Mouse (Mus musculus) heart, embryonic 14.5 days (tissue): Measurements from ENCODE around the gene Tmem50b. TPM values are rescaled to one million over a fixed set of nuclear protein-coding genes. Genes with fewer than 3 reads are reported as not detected.

ENCODE experiments used
- ATAC-seq: fragments of 200-750 bp; cut with Nextera tagmentation; 2 replicates; pipeline ENCODE4 v1.8.0; 2017; ENCODE audit warnings: low read depth, moderate TSS enrichment; ENCODE audit not compliant: insufficient number of reproducible peaks, insufficient read depth, low FRiP score
- H3K27ac ChIP-seq, 2 experiments: fragments of 200-500 bp in 1 of 2; fragments of 300-500 bp in 1 of 2; sonication (generic) in 1 of 2; replicated peaks in 1 of 2; 2 replicates each; pipeline ENCODE4 v1.5.1; 2012 to 2014; ENCODE audit warnings: low read depth in 2 of 2, low read length in 2 of 2, control low read depth in 1 of 2, mild to moderate bottlenecking in 1 of 2, mixed read lengths in 1 of 2; ENCODE audit not compliant: control insufficient read depth in 1 of 2, insufficient read depth in 1 of 2
- H3K27me3 ChIP-seq: fragments of 300-500 bp; sonication (generic); 2 replicates; pipeline ENCODE4 v1.6.1; 2014; ENCODE audit warnings: mild to moderate bottlenecking, low read length, control low read depth; ENCODE audit not compliant: control insufficient read depth, insufficient read depth
- H3K36me3 ChIP-seq: fragments of 300-500 bp; sonication (generic); 2 replicates; pipeline ENCODE4 v1.6.1; 2014; ENCODE audit warnings: mild to moderate bottlenecking, control low read depth, low read length, mixed read lengths; ENCODE audit not compliant: control insufficient read depth, insufficient read depth
- H3K4me1 ChIP-seq, 2 experiments: fragments of 200-500 bp in 1 of 2; fragments of 300-500 bp in 1 of 2; sonication (generic) in 1 of 2; 2 replicates each; pipeline ENCODE4 v1.6.1; 2012 to 2014; ENCODE audit warnings: low read length in 2 of 2, control low read depth in 1 of 2, mixed read lengths in 1 of 2; ENCODE audit not compliant: control insufficient read depth in 2 of 2, insufficient read depth in 2 of 2
- H3K4me2 ChIP-seq: fragments of 300-500 bp; sonication (generic); 2 replicates; pipeline ENCODE4 v1.6.1; 2014; ENCODE audit warnings: mild to moderate bottlenecking, low read length
- H3K4me3 ChIP-seq, 2 experiments: fragments of 200-500 bp in 1 of 2; fragments of 300-500 bp in 1 of 2; sonication (generic) in 1 of 2; 2 replicates each; pipeline ENCODE4 v1.5.1; 2012 to 2014; ENCODE audit warnings: low read length in 2 of 2, mild to moderate bottlenecking in 2 of 2, control low read depth in 1 of 2, low read depth in 1 of 2, moderate library complexity in 1 of 2; ENCODE audit not compliant: control insufficient read depth in 1 of 2, insufficient read depth in 1 of 2
- H3K9ac ChIP-seq: fragments of 300-500 bp; sonication (generic); 2 replicates; pipeline ENCODE4 v1.6.1; 2014; ENCODE audit warnings: mild to moderate bottlenecking, low read length
- H3K9me3 ChIP-seq: fragments of 300-500 bp; sonication (generic); 2 replicates; pipeline ENCODE4 v1.6.1; 2016; ENCODE audit warnings: low read length, control low read depth; ENCODE audit not compliant: control insufficient read depth
- WGBS: fragments of 180-500 bp; shearing (Covaris S2); extraction: QIAGEN DNeasy Blood & Tissue Kit; methylation state at CpG from one replicate; pipeline ENCODE4 v1.1.7; 2014; 5-methylcytosine and 5-hydroxymethylcytosine counted together
- polyA plus RNA-seq: library from polyadenylated mRNA; unstranded; fragments of >200 nt; fragmentation: Nextera tagmentation; extraction: Ambion mirVana; gene quantifications from 2 replicates; pipeline ENCODE4 v1.2.1, GENCODE M21; 2014

The Tmem50b gene
- polyA plus RNA-seq, 1 experiment from 2014 or later, result 60.5 TPM

DNA sequence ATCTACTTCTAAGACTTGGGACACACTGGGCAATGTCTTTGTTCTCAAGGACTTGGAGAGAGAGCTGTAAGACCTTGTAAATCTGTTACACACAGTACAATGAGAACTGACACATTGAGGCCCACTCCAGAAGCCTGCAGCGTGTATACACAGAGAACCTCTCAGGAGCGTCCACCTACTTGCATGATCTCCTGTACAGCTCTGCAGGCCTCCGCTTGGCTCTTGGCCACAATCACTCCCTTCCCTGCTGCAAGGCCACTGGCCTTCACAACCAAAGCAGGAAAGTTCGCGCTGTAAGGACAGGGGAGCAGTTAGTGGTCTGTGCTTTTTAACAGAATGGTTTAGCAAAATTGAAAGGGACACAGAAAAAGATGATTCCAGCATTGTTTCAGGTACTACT is 41.6 kb upstream of the Tmem50b start:
- Histone ChIP-seq H3K9ac (no peak overlapping the region), H3K4me3 (no peak overlapping the region), H3K27ac (no peak overlapping the region), H3K4me2 (no peak overlapping the region), H3K4me1 (no peaks in the 10 kb centered on the region), H3K27me3 (no peaks in the 10 kb centered on the region), H3K36me3 (peaks cover 83% of the 10 kb centered on the region), H3K9me3 (no peaks in the 10 kb centered on the region)
- ATAC-seq, result no peak
- WGBS, result 92% methylated on average over 5 of the region's 5 CpGs

DNA sequence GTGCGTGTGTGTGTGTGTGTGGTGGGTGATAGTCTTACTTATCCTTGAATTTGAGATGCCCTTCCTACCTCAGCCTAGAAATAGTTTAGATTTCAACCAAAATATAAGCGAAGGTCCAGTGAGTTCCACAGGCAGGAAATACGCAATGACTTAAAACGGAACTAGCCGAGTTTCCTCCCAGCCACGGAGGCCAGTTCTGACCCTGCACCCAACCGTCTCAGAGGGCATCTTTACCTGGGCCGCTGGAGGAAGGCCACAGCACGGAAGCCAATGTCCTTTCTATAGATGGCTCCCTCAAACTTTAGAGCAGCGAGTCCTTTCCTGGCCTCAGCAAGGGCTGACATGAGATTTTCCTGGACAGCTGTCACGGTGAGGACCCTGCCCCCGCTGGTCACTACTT is 36.0 kb upstream of the Tmem50b start:
- Histone ChIP-seq H3K4me2 (no peak overlapping the region), H3K27me3 (no peaks in the 10 kb centered on the region), H3K36me3 (peaks cover 93% of the 10 kb centered on the region), H3K9me3 (no peaks in the 10 kb centered on the region), H3K4me1 (no peaks in the 10 kb centered on the region), H3K27ac (no peak overlapping the region), H3K9ac (no peak overlapping the region), H3K4me3 (no peak overlapping the region)
- WGBS, result 89% methylated on average over 12 of the region's 12 CpGs
- ATAC-seq, result no peak

GRCm38 (mm10) chr16:91632940-91633339 is 35.3 kb upstream of the Tmem50b start:
- ATAC-seq, result no peak
- Histone ChIP-seq H3K9ac (no peak overlapping the region), H3K9me3 (no peaks in the 10 kb centered on the region), H3K4me3 (no peak overlapping the region), H3K4me2 (no peak overlapping the region), H3K27me3 (no peaks in the 10 kb centered on the region), H3K4me1 (no peaks in the 10 kb centered on the region), H3K36me3 (peaks cover 93% of the 10 kb centered on the region), H3K27ac (no peak overlapping the region)
- 93% methylated on average over 7 of the region's 7 CpGs for WGBS

DNA sequence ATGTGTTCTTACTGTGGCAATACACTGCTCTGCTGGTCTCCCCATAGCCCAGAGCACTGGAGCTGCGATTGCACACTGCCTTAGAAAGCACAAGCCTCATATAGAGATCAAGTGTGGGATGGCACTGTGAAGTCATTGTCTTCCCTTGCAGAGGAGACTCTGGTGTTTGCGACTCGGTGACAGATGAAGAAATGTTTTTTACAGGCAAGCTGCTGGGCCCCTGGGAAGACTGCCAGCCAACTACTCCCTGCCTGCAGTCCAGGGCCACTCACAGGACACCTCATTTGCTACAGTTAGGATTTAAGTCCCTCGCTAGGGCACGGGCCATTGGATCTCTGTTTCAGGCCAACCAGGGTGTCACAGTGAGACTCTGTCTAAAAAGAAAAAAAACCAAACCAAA is 34.8 kb upstream of the Tmem50b start:
- Histone ChIP-seq H3K27ac (no peak overlapping the region), H3K4me2 (no peak overlapping the region), H3K36me3 (peaks cover 93% of the 10 kb centered on the region), H3K27me3 (no peaks in the 10 kb centered on the region), H3K4me3 (no peak overlapping the region), H3K9ac (no peak overlapping the region), H3K4me1 (no peaks in the 10 kb centered on the region), H3K9me3 (no peaks in the 10 kb centered on the region)
- ATAC-seq, result no peak
- 76% methylated on average over 5 of the region's 5 CpGs for WGBS

DNA sequence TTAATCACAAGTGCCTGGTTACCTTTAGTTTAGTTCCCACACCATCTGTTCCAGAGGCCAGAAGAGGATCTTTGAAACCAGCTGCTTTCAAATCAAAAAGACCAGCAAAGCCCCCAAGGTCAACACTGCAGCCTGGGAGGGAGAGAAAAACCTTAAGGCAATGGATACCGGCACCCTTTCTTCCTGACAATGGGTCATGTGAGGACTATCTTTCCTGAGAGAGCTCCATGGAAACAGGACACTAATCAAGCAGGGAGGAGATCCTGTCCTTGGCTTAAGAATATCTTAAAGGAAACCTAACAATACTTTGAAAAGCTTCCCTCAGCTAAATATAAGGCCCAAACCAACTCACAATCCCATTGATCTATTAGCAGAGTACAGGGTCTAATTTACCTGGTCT is 33.0 kb upstream of the Tmem50b start:
- no peak for ATAC-seq
- Histone ChIP-seq H3K9ac (no peak overlapping the region), H3K27me3 (no peaks in the 10 kb centered on the region), H3K4me2 (no peak overlapping the region), H3K4me3 (no peak overlapping the region), H3K9me3 (no peaks in the 10 kb centered on the region), H3K36me3 (peaks cover 92% of the 10 kb centered on the region), H3K27ac (no peak overlapping the region), H3K4me1 (no peaks in the 10 kb centered on the region)
- WGBS, result 55% methylated on average over 1 of the region's 1 CpGs

- Histone ChIP-seq H3K9ac (no peak overlapping the region), H3K36me3 (peaks cover 92% of the 10 kb centered on the region), H3K27me3 (no peaks in the 10 kb centered on the region), H3K4me1 (no peaks in the 10 kb centered on the region), H3K27ac (no peak overlapping the region), H3K9me3 (no peaks in the 10 kb centered on the region), H3K4me3 (no peak overlapping the region), H3K4me2 (no peak overlapping the region)
- 89% methylated on average over 4 of the region's 4 CpGs for WGBS
- ATAC-seq, result no peak
These were observed 32.1 kb upstream of the Tmem50b start for GRCm38 (mm10) chr16:91629749-91630148.

GRCm38 (mm10) chr16:91628673-91629072 is 31.1 kb upstream of the Tmem50b start:
- Histone ChIP-seq H3K36me3 (peaks cover 97% of the 10 kb centered on the region), H3K9me3 (no peaks in the 10 kb centered on the region), H3K4me3 (no peak overlapping the region)

DNA sequence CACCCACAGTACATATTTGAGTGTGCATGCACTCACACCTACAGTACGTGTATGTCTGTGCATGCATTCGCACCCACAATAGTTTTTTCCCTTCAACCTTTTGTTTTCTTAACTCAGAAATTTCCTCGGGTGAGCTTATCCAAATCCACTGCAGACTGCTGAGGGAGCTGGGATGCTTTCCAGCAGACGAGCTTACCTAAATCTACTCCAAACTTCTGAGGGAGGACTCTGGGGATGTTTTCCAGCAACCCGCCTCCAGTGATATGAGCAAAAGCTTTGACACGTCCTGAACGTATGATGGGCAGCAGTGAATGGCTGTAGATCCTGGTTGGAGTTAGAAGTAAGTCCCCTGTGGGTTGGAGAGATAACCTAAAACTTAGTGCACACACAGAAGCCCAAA is 30.2 kb upstream of the Tmem50b start:
- H3K27ac ChIP-seq, result no peak overlapping the region
- H3K9me3 ChIP-seq, result no peaks in the 10 kb centered on the region
- 84% methylated on average over 7 of the region's 7 CpGs for WGBS
- H3K4me1 ChIP-seq, result no peaks in the 10 kb centered on the region
- H3K27me3 ChIP-seq, result no peaks in the 10 kb centered on the region
- H3K4me3 ChIP-seq, result no peak overlapping the region
- H3K9ac ChIP-seq, result no peak overlapping the region
- H3K4me2 ChIP-seq, result no peak overlapping the region
- ATAC-seq, result no peak
- H3K36me3 ChIP-seq, result peaks cover 97% of the 10 kb centered on the region

More at GRCm38 (mm10) chr16:91628673-91629072, 31.1 kb upstream of the Tmem50b start:
- Histone ChIP-seq H3K4me2 (no peak overlapping the region), H3K27me3 (no peaks in the 10 kb centered on the region), H3K9ac (no peak overlapping the region), H3K4me1 (no peaks in the 10 kb centered on the region), H3K27ac (no peak overlapping the region)
- 84% methylated on average over 3 of the region's 3 CpGs for WGBS
- ATAC-seq, result no peak
